Mouse (Mus musculus) CD4-positive, CD25-positive, alpha-beta regulatory T cell, adult 9 weeks (primary cell): ENCODE results near the gene Sfta2. TPM values are rescaled to one million over a fixed set of nuclear protein-coding genes. Genes with fewer than 3 reads are reported as not detected.

Source experiments
- polyA plus RNA-seq: library from polyadenylated mRNA; unstranded; fragments of 100-300 nt; shearing (Covaris generic); gene quantifications from one replicate; pipeline ENCODE4 v1.2.1, GENCODE M21; 2017

Gene Sfta2
- not detected for polyA plus RNA-seq

DNA sequence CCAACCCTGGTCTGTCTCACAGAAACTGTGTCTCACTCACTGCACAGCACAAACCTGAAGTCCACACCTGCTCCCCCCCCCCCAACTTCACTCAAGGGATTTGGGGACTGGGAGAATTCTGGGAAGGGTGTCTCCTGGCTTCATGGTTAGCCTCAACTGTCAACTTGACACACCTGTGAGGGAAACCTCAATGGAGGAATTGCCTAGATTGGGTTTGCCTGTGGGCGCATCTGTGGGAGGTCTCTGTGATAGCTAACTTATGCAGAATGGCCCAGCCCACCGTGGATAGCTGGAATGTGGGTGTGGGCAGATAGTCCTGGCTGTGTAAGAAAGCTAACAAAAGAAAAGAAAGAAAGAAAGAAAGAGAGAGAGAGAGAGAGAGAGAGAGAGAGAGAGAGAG, at the start of gene Sfta2:
Sfta2 (plus strand) TSS at position 301 of the 400 bp plus-strand sequence.

DNA sequence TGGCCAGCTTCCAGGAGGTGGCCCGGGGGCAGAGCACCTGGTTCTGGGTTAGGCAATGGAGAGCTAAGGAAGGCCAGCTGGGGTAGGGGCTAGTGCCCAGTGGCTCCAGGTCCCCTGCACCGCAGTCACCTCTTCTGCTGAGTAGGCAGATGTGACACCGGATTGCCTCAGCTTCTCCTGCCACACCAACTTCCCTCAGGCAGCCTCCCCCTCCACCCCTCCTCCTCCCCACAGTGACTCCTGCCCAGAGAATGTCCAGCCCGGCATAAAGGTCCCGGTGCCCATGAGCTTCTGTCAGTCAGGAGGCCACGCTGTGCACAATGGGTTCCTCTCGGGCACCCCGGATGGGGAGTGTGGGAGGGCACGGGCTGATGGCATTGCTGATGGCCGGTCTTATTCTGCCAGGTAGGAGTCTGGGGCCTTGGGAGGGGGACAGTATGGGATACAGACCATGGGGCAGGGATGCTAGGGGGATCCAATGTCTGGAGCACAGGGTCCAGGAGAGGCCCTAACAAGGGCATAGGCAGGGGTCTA, 49.4 kb upstream of the Sfta2 start, which contains the start of gene Cdsn:
Cdsn (plus strand) TSS at position 248 of the 534 bp plus-strand sequence.

DNA sequence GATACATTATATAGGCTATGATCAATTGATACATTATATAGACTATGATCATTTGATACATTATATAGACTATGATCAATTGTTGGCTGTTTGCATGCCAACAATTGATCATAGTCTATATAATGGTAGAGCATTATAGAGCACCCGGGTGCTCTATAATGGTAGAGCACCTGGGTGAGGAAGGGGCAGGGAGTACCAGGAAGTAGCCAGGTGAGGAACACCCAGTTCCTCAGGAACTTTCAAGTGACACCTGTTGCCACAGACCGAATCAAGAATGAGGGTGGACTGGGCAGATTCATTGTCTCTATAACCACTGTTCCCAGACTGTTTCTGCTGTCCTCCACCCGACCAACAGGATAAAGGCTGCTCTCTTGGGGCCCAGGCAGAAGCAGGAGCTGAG, 34.2 kb upstream of the Sfta2 start, which contains the start of gene 2300002M23Rik:
2300002M23Rik (plus strand) TSS at position 301 of the 400 bp plus-strand sequence.

DNA sequence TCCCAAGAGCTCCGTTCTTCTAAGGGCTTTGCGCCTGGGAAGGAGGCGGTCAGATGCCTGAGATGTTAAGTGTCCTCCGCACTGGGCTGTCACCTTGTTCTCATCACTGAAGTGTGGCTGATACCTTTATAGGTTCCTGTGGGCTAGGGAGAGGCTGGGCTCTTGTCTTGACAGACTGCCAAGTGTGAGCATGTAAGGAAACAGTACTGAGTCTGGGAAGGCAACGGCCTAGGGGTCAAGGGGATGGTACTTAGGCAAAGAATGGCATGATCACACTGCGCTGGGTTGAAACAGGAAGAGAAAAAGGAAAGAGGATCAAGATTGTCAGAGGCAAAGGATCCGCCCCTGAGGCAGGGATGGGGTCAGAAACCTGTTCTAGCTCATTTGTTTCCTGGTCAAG, 25.2 kb downstream of the Sfta2 start, which contains the start of gene Gm9573:
Gm9573 (minus strand) TSS at position 101 of the 400 bp plus-strand sequence.

DNA sequence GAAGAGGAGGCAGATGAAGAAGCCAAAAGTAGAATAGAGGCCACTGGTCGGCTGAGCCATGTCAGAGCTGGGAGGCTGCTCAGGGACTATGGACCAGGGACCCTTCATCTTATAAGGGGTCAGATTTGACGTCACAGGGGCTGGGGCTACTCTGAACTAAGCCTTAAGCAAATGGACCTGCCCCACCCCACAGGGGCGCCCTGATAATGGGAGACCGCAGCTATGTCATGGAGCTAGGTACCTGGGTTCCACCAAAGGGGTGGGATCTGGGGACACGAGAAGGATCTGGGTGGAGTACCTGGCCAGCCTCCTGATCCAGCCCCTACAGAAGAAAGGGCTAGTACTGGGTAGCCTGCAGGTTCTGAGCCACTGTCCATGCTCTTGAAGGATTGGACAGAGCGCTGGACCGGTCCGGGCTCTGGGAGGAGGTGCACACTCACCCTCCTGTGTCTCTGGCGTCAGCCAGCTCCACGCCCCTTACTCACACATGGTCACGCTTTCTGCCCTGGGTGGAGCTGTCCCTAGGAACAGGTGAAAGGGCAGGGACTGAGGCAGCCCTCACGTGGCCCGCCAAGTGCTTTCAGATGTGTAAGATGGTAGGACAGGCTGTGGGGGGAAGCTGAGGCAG, 42.4 kb downstream of the Sfta2 start, which contains the start of gene Mucl3:
Mucl3 (minus strand) TSS at position 87 of the 628 bp plus-strand sequence.

DNA sequence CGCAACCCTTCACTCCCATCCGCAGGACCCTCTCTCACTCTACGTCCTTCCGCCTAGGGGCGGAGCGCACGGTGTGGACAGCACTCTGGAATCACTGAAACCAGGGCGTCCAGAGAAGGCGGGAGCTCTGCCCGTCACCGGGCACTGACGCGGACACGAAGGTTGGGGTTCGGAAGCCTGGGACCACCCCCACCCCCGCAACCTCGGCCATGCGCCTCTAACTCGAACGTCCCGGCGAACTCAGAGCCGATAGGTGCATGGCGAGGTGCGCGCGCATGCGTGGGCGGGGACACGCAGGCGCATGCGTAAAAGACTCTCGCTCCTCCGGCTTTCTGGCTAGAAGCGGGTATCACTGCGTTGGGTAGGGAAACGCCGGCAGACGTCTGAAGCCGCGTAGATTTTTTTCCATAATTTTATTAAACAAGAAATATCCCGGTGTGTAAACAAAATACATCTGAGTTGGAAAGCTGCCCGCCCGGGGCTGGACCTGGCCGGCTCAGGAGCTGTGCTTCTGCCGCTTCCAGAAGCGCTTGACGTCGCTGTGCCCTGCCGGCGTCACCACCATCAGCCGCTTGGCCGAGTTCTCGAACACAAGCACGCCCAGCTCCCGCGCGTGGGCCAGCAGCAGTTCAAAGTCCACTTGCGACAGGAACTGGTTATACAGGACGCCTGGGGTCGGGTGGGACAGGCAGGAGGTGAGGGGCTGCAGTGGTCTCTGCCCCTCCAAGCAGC, 66.2 kb downstream of the Sfta2 start, which contains the start of gene Vars2:
Vars2 (minus strand) TSS at position 259 of the 732 bp plus-strand sequence.

DNA sequence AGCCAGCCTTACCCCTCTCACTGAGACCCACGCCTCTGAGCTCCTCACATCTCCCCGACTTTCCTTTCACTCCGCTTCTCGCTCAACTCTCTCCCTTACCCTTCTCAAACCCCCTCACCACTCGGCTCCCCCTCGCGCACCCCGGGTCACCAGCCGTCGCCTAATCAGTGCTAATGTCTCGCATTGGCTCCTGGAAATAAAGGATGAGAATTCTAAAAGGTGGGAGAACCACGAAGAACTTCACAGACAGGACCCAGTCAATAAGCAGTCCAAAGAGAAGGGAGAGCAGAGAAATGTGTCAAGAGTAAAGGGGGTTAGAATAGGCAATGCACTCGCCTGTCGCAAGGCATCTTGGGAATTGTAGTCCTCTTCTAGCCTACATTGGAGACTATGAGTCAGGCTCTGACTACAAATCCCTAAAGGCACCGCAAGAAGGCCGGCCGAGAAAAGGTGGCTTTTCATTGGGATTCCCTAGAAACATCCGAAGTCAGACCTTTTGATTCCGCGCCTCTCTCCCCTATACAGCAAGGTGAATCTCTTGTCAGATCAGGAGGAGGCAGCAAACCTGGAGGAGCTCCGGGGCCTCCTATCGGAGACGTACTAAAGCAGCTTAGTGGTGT, 72.2 kb downstream of the Sfta2 start, which contains the start of gene Gtf2h4:
Gtf2h4 (minus strand) TSS at position 324 of the 620 bp plus-strand sequence.

Other genes starting within 250 kb of the Sfta2 start
- gene H2-Q4, start 221.9 kb upstream of the Sfta2 start, polyA plus RNA-seq, result 45.7 TPM
- gene H2-Q6, start 176.7 kb upstream of the Sfta2 start, polyA plus RNA-seq, result 903 TPM
- gene H2-Q7, start 162.4 kb upstream of the Sfta2 start, polyA plus RNA-seq, result 2,503 TPM
- gene H2-Q10, start 131.5 kb upstream of the Sfta2 start, polyA plus RNA-seq, result 22.9 TPM
- gene Pou5f1, start 95.5 kb upstream of the Sfta2 start, polyA plus RNA-seq, result not detected
- gene Tcf19, start 84.7 kb upstream of the Sfta2 start, polyA plus RNA-seq, result 16.4 TPM
- 8.8 TPM for gene Cchcr1, start 84.4 kb upstream of the Sfta2 start, polyA plus RNA-seq
- not detected for gene Psors1c2, start 68.3 kb upstream of the Sfta2 start, polyA plus RNA-seq
- gene Cdsn, start 49.4 kb upstream of the Sfta2 start, polyA plus RNA-seq, result not detected
- gene 2300002M23Rik, start 34.1 kb upstream of the Sfta2 start, polyA plus RNA-seq, result not detected
- not detected for gene Gm9573, start 25.1 kb downstream of the Sfta2 start, polyA plus RNA-seq
- not detected for gene Mucl3, start 42.1 kb downstream of the Sfta2 start, polyA plus RNA-seq
- gene Vars2, start 66.0 kb downstream of the Sfta2 start, polyA plus RNA-seq, result 42.1 TPM
- gene Gtf2h4, start 72.2 kb downstream of the Sfta2 start, polyA plus RNA-seq, result 28.8 TPM
- gene Ddr1, start 103.1 kb downstream of the Sfta2 start, polyA plus RNA-seq, result 5.8 TPM
- 1.9 TPM for gene Ier3, start 220.1 kb downstream of the Sfta2 start, polyA plus RNA-seq
- 46.0 TPM for gene Flot1, start 221.7 kb downstream of the Sfta2 start, polyA plus RNA-seq
- 130 TPM for gene Tubb5, start 236.8 kb downstream of the Sfta2 start, polyA plus RNA-seq
- 21.6 TPM for gene Mdc1, start 240.0 kb downstream of the Sfta2 start, polyA plus RNA-seq